Mouse (Mus musculus) liver, postnatal 0 days (tissue): ENCODE data around the gene Klc4.

ENCODE experiments used
- CTCF ChIP-seq: sonication (generic); IDR thresholded peaks from 2 replicates; pipeline ENCODE4 v1.5.1; 2016; ENCODE audit warnings: antibody characterized with exemption, low read depth
- EP300 ChIP-seq: IDR thresholded peaks from 2 replicates; pipeline ENCODE4 v1.6.1; 2016; ENCODE audit warnings: antibody characterized with exemption, low read depth, mild to moderate bottlenecking

- no peak for TF ChIP-seq CTCF
- TF ChIP-seq EP300: no peak
Measured at GRCm38 (mm10) chr17:46682654-46683389, 37.0 kb upstream of the Klc4 start.
